Mouse (Mus musculus) ES-Bruce4 (cell line): ENCODE results near the gene Slc7a7.

Source experiments
- CTCF ChIP-seq: IDR thresholded peaks from one replicate; pipeline ENCODE4 v1.8.1; 2011; ENCODE audit warnings: low read depth, low read length
- EP300 ChIP-seq: IDR thresholded peaks from 2 replicates; pipeline ENCODE4 v1.6.1; 2011; ENCODE audit warnings: low read depth, low read length; ENCODE audit not compliant: insufficient read depth
- POLR2A ChIP-seq: IDR thresholded peaks from one replicate; pipeline ENCODE4 v1.8.1; 2011; ENCODE audit warnings: low read length; ENCODE audit not compliant: insufficient read depth

DNA sequence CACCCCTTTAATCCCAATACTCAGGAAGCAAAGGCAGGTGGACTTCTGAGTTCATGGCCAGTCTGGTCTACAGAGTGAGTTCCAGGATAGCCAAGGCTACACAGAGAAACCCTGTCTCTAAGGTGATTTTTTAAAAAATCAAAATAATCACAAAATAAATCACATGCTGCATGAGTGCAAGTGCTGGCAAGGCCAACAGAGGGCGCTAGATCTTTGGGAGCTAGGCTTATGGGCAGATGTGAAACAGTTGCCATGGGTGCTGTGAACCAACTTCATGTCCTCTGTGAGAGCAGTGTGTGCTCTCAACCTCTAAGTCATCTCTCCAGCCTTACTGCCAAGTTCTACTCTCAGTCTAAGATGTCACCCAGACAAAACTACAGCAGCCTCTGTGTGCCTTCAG, 63.2 kb downstream of the Slc7a7 start:
- TF ChIP-seq EP300 (no peak), CTCF (peak; percentile 49), POLR2A (no peak)
